Mouse (Mus musculus): ENCODE measurements at regions not wholly inside any gene's neighbourhood (a gene's known extent, or its start where the extent isn't known, plus 50 kb on each side); places are given as distances from the start of the nearest gene placed in this dataset.

DNA sequence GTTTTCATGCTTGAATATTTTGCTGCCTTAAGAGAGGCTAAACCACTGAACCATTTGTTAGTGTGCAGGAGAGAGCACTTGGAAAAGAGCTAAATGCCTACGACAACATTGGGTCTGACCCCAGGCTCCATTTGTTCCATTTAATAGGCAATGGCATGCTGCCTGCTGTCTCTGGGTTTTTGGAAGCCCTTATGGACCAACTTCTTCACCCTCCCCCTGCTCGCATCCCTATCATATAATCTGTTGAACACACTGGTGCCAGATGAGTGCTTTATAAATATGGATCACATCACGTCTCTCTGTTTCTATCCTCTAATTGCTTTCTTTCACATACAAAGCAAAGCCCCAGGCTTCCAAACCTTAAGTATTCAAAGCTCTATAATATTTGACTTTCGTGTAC is 179.1 kb upstream of the Lrrn1 start:
- no peak for TF ChIP-seq CTCF (IDR thresholded peaks at IDR 0.05; ENCODE audit: control insufficient read depth, insufficient read depth, insufficient replicate concordance, low read depth, low read length)
- TF ChIP-seq POLR2A (IDR thresholded peaks at IDR 0.05; ENCODE audit: control insufficient read depth, low read depth, low read length): no peak
